Mouse (Mus musculus): Measurements from ENCODE around the gene Fam189a2. TPM values are rescaled to one million over a fixed set of nuclear protein-coding genes. Genes with fewer than 3 reads are reported as not detected.

Gene Fam189a2
- polyA plus RNA-seq, 1 experiment from 2014 or later = 0.48 TPM

DNA sequence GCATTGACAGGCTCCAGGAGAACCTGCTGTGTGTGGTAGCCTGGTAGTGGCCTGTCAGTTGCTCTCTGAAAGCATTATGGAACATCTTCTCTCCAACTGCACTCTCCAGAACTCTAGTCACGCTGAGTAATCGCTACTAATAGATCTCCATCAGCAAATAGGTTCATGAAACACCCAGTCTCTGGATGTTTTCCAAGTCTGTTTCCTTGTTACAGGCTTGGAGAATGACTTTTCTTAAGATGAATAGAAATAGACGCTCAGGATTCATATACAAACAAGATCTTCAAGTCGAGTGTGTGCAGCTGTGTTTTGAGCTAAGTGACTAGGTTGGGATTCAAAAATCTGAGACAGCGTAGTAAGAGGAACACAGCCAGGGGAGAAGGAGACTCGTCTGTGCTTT, 106.8 kb downstream of the Fam189a2 start:
- Histone ChIP-seq H3K4me3 (no peak overlapping the region), H3K36me3 (no peaks in the 10 kb centered on the region), H3K27me3 (no peaks in the 10 kb centered on the region), H3K9ac (no peak overlapping the region), H3K4me1 (peaks cover 5% of the 10 kb centered on the region; the same call in 1 of the 2 replicates), H3K9me3 (no peaks in the 10 kb centered on the region), H3K4me2 (no peak overlapping the region), H3K27ac (no peak overlapping the region)
- no peak for ATAC-seq (ENCODE audit: insufficient number of reproducible peaks, insufficient read depth, low FRiP score, low TSS enrichment, low read depth)
- 79% methylated on average over 6 of the region's 6 CpGs for WGBS

Other genes starting within 250 kb of the Fam189a2 start
- 16.5 and 17.5 TPM in 2 replicates for gene Tjp2, start 194.0 kb upstream of the Fam189a2 start, polyA plus RNA-seq (2015; fragmentation: Nextera tagmentation; extraction: Ambion mirVana)
- gene Fxn, start 249.6 kb upstream of the Fam189a2 start, polyA plus RNA-seq (2015; fragmentation: Nextera tagmentation; extraction: Ambion mirVana) = 52.3 and 54.6 TPM in 2 replicates